Mouse (Mus musculus) layer of hippocampus, adult 2 months (tissue): ENCODE measurements around the gene 1700025G04Rik. TPM values are rescaled to one million over a fixed set of nuclear protein-coding genes. Genes with fewer than 3 reads are reported as not detected.

Experiments
- DNase-seq, 2 experiments: peaks; one replicate each; pipeline ENCODE4 v3.0.0; 2022; ENCODE audit warnings: low spot score in 2 of 2
- H3K27ac ChIP-seq: fragments of 200-600 bp; 2 replicates; pipeline ENCODE4 v1.8.1; 2022
- H3K4me3 ChIP-seq: fragments of 200-600 bp; 2 replicates; pipeline ENCODE4 v1.8.1; 2022; ENCODE audit warnings: mild to moderate bottlenecking
- CTCF ChIP-seq: fragments of 200-600 bp; conservative IDR thresholded peaks from 2 replicates; pipeline ENCODE4 v1.8.1; 2022; ENCODE audit warnings: antibody characterized with exemption, mild to moderate bottlenecking, moderate library complexity
- total RNA-seq, 2 experiments: library from RNA; stranded (reverse); gene quantifications; 2 replicates each; pipeline ENCODE4 v1.2.3; 2021

Gene 1700025G04Rik
- total RNA-seq, 2 experiments from 2014 or later: 74.2 to 76.0 TPM

- H3K27ac ChIP-seq: no peak overlapping the region
- no peak overlapping the region for H3K4me3 ChIP-seq
- no peak for DNase-seq
- TF ChIP-seq CTCF: no peak
Measured at GRCm38 (mm10) chr1:151957669-151958068, 132.3 kb downstream of the 1700025G04Rik start.

- DNase-seq: no peak
- no peak for TF ChIP-seq CTCF
- no peak overlapping the region for H3K27ac ChIP-seq
- no peak overlapping the region for H3K4me3 ChIP-seq
Measured at GRCm38 (mm10) chr1:151955866-151956265, 134.1 kb downstream of the 1700025G04Rik start.

- peak; percentile 45 to 53 for DNase-seq
- Histone ChIP-seq H3K27ac (no peak overlapping the region; the same call in 1 of the 2 replicates), H3K4me3 (no peak overlapping the region)
- TF ChIP-seq CTCF: no peak
Measured at GRCm38 (mm10) chr1:151953563-151953962, 136.4 kb downstream of the 1700025G04Rik start.

GRCm38 (mm10) chr1:151948065-151948464 is 141.9 kb downstream of the 1700025G04Rik start:
- TF ChIP-seq CTCF: no peak
- H3K27ac ChIP-seq: peak overlapping the region; percentile 33
- peak overlapping the region; percentile 29; the same call in 1 of the 2 replicates for H3K4me3 ChIP-seq
- DNase-seq: no peak

- no peak for TF ChIP-seq CTCF
- Histone ChIP-seq H3K4me3 (peak overlapping the region; percentile 29; the same call in 1 of the 2 replicates), H3K27ac (peak overlapping the region; percentile 33)
- DNase-seq: no peak
Measured at GRCm38 (mm10) chr1:151947571-151947970, 142.4 kb downstream of the 1700025G04Rik start.

- no peak for TF ChIP-seq CTCF
- DNase-seq: no peak
- H3K27ac ChIP-seq: no peak overlapping the region; the same call in 1 of the 2 replicates
- H3K4me3 ChIP-seq: no peak overlapping the region
Measured at GRCm38 (mm10) chr1:151944457-151945223, 145.3 kb downstream of the 1700025G04Rik start.

GRCm38 (mm10) chr1:151943681-151944237 is 146.2 kb downstream of the 1700025G04Rik start:
- TF ChIP-seq CTCF: no peak
- DNase-seq: no peak
- no peak overlapping the region for H3K27ac ChIP-seq
- H3K4me3 ChIP-seq: no peak overlapping the region

- H3K4me3 ChIP-seq: no peak overlapping the region
- no peak overlapping the region for H3K27ac ChIP-seq
- no peak for DNase-seq
- no peak for TF ChIP-seq CTCF
Measured at GRCm38 (mm10) chr1:151942972-151943654, 146.8 kb downstream of the 1700025G04Rik start.

GRCm38 (mm10) chr1:151939987-151940386 is 149.9 kb downstream of the 1700025G04Rik start:
- no peak for TF ChIP-seq CTCF
- Histone ChIP-seq H3K4me3 (no peak overlapping the region), H3K27ac (no peak overlapping the region)
- no peak for DNase-seq

GRCm38 (mm10) chr1:151939510-151939909 is 150.4 kb downstream of the 1700025G04Rik start:
- DNase-seq: no peak
- Histone ChIP-seq H3K4me3 (no peak overlapping the region), H3K27ac (no peak overlapping the region)
- TF ChIP-seq CTCF: no peak

GRCm38 (mm10) chr1:151933605-151934004 is 156.3 kb downstream of the 1700025G04Rik start:
- H3K27ac ChIP-seq: no peak overlapping the region
- no peak for TF ChIP-seq CTCF
- DNase-seq: no peak

GRCm38 (mm10) chr1:151926826-151927225 is 163.1 kb downstream of the 1700025G04Rik start:
- Histone ChIP-seq H3K4me3 (peak overlapping the region; percentile 11; the same call in 1 of the 2 replicates), H3K27ac (peak overlapping the region; percentile 61; the same call in 1 of the 2 replicates)
- no peak for TF ChIP-seq CTCF
- DNase-seq: peak in 1 of 2 experiments; percentile 8

More at GRCm38 (mm10) chr1:151933605-151934004, 156.3 kb downstream of the 1700025G04Rik start:
- H3K4me3 ChIP-seq: no peak overlapping the region

GRCm38 (mm10) chr1:151926141-151926540 is 163.8 kb downstream of the 1700025G04Rik start:
- no peak for DNase-seq
- Histone ChIP-seq H3K4me3 (peak overlapping the region; percentile 11; the same call in 1 of the 2 replicates), H3K27ac (peak overlapping the region; percentile 61; the same call in 1 of the 2 replicates)
- TF ChIP-seq CTCF: peak; percentile 43
